Mouse (Mus musculus) heart, postnatal 0 days (tissue): Measurements from ENCODE around the gene Coro1c.

Source experiments
- CTCF ChIP-seq: IDR thresholded peaks from 2 replicates; pipeline ENCODE4 v1.5.1; 2016; ENCODE audit warnings: antibody characterized with exemption, control low read depth, low read depth
- EP300 ChIP-seq: IDR thresholded peaks from 2 replicates; pipeline ENCODE4 v1.6.1; 2016; ENCODE audit warnings: antibody characterized with exemption, low read depth

GRCm38 (mm10) chr5:113883384-113883771 is 25.2 kb downstream of the Coro1c start:
- TF ChIP-seq CTCF (no peak), EP300 (no peak)
